Mouse (Mus musculus) bone marrow macrophage, adult 2 months (primary cell): ENCODE measurements at regions not wholly inside any gene's neighbourhood (a gene's known extent, or its start where the extent isn't known, plus 50 kb on each side); places are given as distances from the start of the nearest gene placed in this dataset.

Experiments used
- CTCF ChIP-seq: IDR thresholded peaks from 2 replicates; pipeline ENCODE4 v1.5.1; 2012; ENCODE audit warnings: low read depth, mild to moderate bottlenecking, low read length, moderate library complexity
- POLR2A ChIP-seq: IDR thresholded peaks from 2 replicates; pipeline ENCODE4 v1.6.1; 2012; ENCODE audit warnings: mild to moderate bottlenecking, low read depth, low read length, borderline replicate concordance

DNA sequence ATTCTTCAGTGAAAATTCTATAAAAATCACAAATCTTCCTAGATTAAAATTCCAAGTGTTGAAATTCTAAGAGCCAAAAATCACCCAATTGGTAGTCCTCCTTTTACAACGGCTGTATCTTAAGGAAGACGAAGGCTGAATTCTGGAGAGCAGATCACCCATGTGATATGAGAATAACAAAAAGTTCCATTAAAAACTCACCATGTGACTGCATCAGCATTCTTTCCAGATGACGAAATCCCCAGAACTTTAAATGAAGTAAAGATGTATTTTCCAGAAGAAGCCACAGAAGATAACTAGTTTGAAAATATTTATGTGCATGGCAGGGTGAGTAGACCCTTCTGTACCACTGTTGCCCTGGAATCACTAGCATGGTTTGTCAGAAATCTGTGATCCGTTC is 723.5 kb downstream of the Gm826 start:
- TF ChIP-seq POLR2A (no peak), CTCF (no peak)
